Mouse (Mus musculus) T-helper 17 cell (primary cell): ENCODE measurements at regions not wholly inside any gene's neighbourhood (a gene's known extent, or its start where the extent isn't known, plus 50 kb on each side); places are given as distances from the start of the nearest gene placed in this dataset.

Experiments
- in situ Hi-C, 2 experiments: fragments of 300-600 bp; cut with MboI, MseI; formaldehyde crosslinking; loops; 1 replicate in 1 of 2; 2 replicates in 1 of 2; pipeline ENCODE4 v1.15.1; 2025; ENCODE audit warnings: high pct_unique_total_duplicates in 2 of 2

- in situ Hi-C loops, result no loop called here
Measured at GRCm38 (mm10) chr11:65365751-65366559, 96.2 kb upstream of the Myocd start.

GRCm38 (mm10) chr11:65364910-65365309 lies 95.1 kb upstream of the Myocd start:
- in situ Hi-C loops, result no loop called here

GRCm38 (mm10) chr11:65363846-65364245 lies 94.1 kb upstream of the Myocd start:
- in situ Hi-C loops, result no loop called here

GRCm38 (mm10) chr11:65360729-65361128 lies 90.9 kb upstream of the Myocd start:
- in situ Hi-C loops, result no loop called here

- in situ Hi-C loops, result no loop called here
Measured at GRCm38 (mm10) chr11:65358908-65359307, 89.1 kb upstream of the Myocd start.

GRCm38 (mm10) chr11:65352516-65352915 lies 82.7 kb upstream of the Myocd start:
- in situ Hi-C loops, result no loop called here

- in situ Hi-C loops, result no loop called here
Measured at GRCm38 (mm10) chr11:65349013-65349412, 79.2 kb upstream of the Myocd start.

GRCm38 (mm10) chr11:65341683-65342440 lies 72.1 kb upstream of the Myocd start:
- in situ Hi-C loops, result no loop called here

GRCm38 (mm10) chr11:65334286-65334685 lies 64.5 kb upstream of the Myocd start:
- in situ Hi-C loops, result no loop called here

GRCm38 (mm10) chr11:65333101-65333500 lies 63.3 kb upstream of the Myocd start:
- in situ Hi-C loops, result no loop called here

GRCm38 (mm10) chr11:65322877-65323440 lies 53.2 kb upstream of the Myocd start:
- in situ Hi-C loops, result no loop called here
